Mouse (Mus musculus): ENCODE measurements around the gene Parp11. TPM values are rescaled to one million over a fixed set of nuclear protein-coding genes. Genes with fewer than 3 reads are reported as not detected.

The Parp11 gene
- polyA plus RNA-seq (2016; fragmentation: Nextera tagmentation; extraction: Ambion mirVana): 38.2 and 39.9 TPM in 2 replicates

DNA sequence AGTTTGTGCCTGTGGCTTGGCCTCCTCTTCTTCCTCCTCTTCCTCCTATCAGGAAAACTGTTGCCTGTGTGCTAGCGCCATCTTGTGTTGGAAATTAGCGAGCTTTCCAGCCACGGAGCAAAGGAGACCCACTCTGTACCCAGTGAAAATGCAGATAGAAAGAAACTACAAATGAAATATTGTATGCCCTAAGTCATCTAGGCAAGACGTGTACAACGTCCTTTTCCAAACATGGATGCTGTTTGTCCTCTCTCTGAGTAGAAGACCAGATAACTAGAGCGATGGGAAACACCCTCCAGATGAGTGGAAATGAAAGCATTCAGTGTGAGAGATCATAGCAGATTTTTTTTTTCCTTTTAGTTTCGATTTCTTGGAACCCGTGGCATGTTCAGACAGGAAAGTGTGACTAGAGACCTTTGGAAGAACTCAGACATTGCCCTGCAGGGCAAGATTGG lies at the start of gene Parp11:
TSS of gene Parp11 (plus strand) at position 405 of the 455 bp plus-strand sequence.
- WGBS: 18% methylated on average over 8 of the region's 8 CpGs
- H3K36me3 ChIP-seq: no peaks in the 10 kb centered on the region
- peak within 1 kb of the TSS; percentile 1; the same call in 1 of the 2 replicates for H3K4me2 ChIP-seq (replicated peaks)
- no peak for ATAC-seq (ENCODE audit: insufficient number of reproducible peaks, insufficient read depth, low FRiP score, low TSS enrichment)
- H3K9me3 ChIP-seq: no peaks in the 10 kb centered on the region
- no peak within 1 kb of the TSS for H3K27ac ChIP-seq
- H3K4me1 ChIP-seq: no peaks in the 10 kb centered on the region
- H3K9ac ChIP-seq: no peak within 1 kb of the TSS
- no peak within 1 kb of the TSS for H3K4me3 ChIP-seq
- H3K27me3 ChIP-seq: 0 out of 2 replicates have a peak, but pooled peaks cover 2% of the 10 kb centered on the region

DNA sequence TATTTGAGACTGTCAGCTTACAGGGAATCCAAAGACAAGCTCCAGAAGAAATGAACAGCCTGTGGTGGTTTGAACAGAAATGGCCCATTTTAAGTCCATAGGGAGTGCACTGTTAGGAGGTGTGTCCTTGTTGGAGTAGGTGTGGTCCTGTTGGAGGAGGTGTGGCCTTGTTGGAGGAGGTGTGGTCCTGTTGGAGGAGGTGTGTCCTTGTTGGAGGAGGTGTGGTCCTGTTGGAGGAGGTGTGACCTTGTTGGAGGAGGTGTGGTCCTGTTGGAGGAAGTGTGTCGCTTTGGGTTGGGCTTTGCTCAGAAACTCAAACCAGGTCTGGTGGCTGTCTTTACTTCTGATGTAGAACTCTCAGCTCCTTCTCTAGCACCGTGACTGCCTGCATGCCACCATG lies 48.6 kb upstream of the Parp11 start:
- no peak overlapping the region for H3K9ac ChIP-seq
- H3K9me3 ChIP-seq: no peaks in the 10 kb centered on the region
- no peaks in the 10 kb centered on the region for H3K27me3 ChIP-seq
- H3K4me2 ChIP-seq (replicated peaks): no peak overlapping the region
- ATAC-seq (ENCODE audit: insufficient number of reproducible peaks, insufficient read depth, low FRiP score, low TSS enrichment): no peak
- H3K4me1 ChIP-seq: peaks cover 6% of the 10 kb centered on the region; the same call in 1 of the 2 replicates
- WGBS: 34% methylated on average over 2 of the region's 2 CpGs
- no peaks in the 10 kb centered on the region for H3K36me3 ChIP-seq
- H3K27ac ChIP-seq: no peak overlapping the region
- H3K4me3 ChIP-seq: no peak overlapping the region

DNA sequence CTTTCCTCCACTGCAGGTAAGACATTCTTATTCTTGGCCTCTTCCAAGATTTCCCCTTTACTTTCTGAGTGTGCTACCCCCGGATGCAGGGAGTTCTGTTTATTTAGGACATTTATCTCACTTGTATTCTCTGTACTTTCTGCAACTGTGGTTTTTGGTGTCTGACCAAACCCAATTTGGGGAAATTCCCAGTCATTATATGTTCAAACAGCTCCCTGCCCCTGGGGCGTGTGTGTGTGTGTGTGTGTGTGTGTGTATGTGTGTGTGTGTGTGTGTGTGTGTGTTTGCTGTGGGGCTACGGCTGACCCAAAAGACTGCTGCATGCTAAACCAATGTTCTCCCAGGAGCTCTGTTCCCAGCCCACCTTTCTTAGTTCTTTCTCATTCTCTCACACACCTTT lies 45.2 kb upstream of the Parp11 start:
- 67% methylated on average over 3 of the region's 3 CpGs for WGBS
- Histone ChIP-seq H3K9me3 (no peaks in the 10 kb centered on the region), H3K27ac (no peak overlapping the region), H3K4me2 (replicated peaks) (no peak overlapping the region), H3K36me3 (no peaks in the 10 kb centered on the region), H3K27me3 (no peaks in the 10 kb centered on the region), H3K4me3 (no peak overlapping the region), H3K4me1 (peaks cover 3% of the 10 kb centered on the region; the same call in 1 of the 2 replicates), H3K9ac (no peak overlapping the region)
- no peak for ATAC-seq (ENCODE audit: insufficient number of reproducible peaks, insufficient read depth, low FRiP score, low TSS enrichment)

DNA sequence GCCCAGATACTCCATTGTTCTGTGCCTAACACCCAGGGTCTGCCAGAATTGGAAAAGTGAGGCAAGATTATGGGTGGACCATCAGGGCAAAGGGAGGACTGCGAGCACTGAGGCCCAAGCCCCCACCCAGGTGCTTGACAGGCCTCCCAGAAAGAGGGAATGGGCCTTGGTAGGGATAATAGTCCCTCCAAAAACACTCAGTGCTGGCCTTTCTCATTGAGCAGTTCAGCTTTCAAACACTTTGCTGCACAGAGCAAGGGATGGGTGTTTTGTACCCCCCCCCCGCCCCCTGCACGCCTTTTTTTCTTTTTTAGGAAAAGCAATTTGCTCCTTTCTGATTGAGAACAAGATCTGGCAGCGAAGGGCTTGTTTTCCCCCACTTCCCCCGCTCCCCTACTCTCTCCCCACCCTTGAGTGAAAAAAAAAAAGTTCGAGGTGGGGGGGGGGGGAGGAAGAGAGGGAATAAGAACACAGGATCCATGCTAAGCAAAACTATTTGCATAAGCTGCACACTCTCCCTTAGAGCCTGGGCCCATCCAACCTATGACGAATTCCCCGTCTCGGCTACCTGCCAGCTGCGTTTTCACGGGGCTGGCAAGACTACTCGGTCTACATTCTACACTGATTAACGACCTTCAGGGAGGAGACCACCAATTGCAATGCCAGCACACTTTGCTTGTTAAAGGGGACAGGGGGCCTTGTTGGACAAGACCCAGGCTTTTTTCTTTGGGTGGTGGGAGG lies 42.4 kb upstream of the Parp11 start:
- no peak overlapping the region for H3K9ac ChIP-seq
- H3K4me3 ChIP-seq: no peak overlapping the region
- no peaks in the 10 kb centered on the region for H3K36me3 ChIP-seq
- H3K27ac ChIP-seq: no peak overlapping the region
- no peak overlapping the region for H3K4me2 ChIP-seq (replicated peaks)
- ATAC-seq (ENCODE audit: insufficient number of reproducible peaks, insufficient read depth, low FRiP score, low TSS enrichment): no peak; the same call in 1 of the 2 replicates
- H3K4me1 ChIP-seq: peaks cover 3% of the 10 kb centered on the region; the same call in 1 of the 2 replicates
- H3K9me3 ChIP-seq: no peaks in the 10 kb centered on the region
- H3K27me3 ChIP-seq: no peaks in the 10 kb centered on the region
- WGBS: 59% methylated on average over 13 of the region's 13 CpGs

DNA sequence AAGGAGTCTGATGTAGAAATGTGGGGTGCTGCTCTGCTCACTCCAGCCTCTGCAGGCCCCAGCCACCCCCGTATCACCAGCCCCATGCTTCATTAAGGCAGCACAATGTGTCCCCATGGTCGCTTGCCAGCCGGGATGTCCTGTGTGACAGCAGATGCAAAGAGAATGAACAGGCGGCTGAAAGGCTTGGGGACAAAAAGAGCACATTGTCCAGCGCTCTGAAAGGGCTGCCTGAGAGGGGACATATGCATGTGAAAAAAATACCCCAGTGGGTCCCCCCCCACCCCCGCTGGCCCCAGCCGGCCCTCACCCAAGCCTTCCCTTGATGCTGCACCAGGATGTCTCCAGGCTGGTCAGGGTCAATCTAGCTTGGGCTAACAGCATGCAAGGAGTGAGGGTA lies 41.0 kb upstream of the Parp11 start:
- WGBS: 43% methylated on average over 7 of the region's 7 CpGs
- no peak for ATAC-seq (ENCODE audit: insufficient number of reproducible peaks, insufficient read depth, low FRiP score, low TSS enrichment)
- Histone ChIP-seq H3K9me3 (no peaks in the 10 kb centered on the region), H3K27ac (no peak overlapping the region), H3K4me1 (peaks cover 3% of the 10 kb centered on the region; the same call in 1 of the 2 replicates), H3K4me3 (no peak overlapping the region), H3K27me3 (no peaks in the 10 kb centered on the region), H3K36me3 (no peaks in the 10 kb centered on the region), H3K9ac (no peak overlapping the region), H3K4me2 (replicated peaks) (no peak overlapping the region)

DNA sequence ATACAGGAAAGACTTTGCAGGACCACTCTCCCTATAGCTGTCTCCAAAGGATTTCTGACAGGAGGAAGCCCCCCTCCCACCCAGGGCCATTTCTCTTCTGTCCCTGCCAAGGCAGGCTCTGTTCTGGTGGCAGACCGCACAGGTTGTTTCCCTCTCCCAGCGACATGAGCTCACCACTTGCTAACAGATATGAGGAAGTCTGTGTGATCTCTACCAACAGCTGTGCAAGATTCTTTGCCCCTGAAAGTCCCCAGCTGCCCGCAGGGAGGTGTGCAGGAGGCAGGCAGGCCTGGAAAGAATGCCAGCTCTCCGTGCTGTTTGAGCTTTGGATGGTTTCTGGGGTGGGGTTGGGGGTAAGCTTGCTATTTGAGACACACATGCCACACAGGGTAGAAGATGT lies 38.9 kb upstream of the Parp11 start:
- Histone ChIP-seq H3K9ac (no peak overlapping the region), H3K4me1 (peaks cover 3% of the 10 kb centered on the region; the same call in 1 of the 2 replicates), H3K27ac (no peak overlapping the region), H3K27me3 (no peaks in the 10 kb centered on the region), H3K4me2 (replicated peaks) (no peak overlapping the region), H3K36me3 (no peaks in the 10 kb centered on the region), H3K4me3 (no peak overlapping the region), H3K9me3 (no peaks in the 10 kb centered on the region)
- ATAC-seq (ENCODE audit: insufficient number of reproducible peaks, insufficient read depth, low FRiP score, low TSS enrichment): peak; percentile 56; the same call in 1 of the 2 replicates
- 32% methylated on average over 4 of the region's 4 CpGs for WGBS

DNA sequence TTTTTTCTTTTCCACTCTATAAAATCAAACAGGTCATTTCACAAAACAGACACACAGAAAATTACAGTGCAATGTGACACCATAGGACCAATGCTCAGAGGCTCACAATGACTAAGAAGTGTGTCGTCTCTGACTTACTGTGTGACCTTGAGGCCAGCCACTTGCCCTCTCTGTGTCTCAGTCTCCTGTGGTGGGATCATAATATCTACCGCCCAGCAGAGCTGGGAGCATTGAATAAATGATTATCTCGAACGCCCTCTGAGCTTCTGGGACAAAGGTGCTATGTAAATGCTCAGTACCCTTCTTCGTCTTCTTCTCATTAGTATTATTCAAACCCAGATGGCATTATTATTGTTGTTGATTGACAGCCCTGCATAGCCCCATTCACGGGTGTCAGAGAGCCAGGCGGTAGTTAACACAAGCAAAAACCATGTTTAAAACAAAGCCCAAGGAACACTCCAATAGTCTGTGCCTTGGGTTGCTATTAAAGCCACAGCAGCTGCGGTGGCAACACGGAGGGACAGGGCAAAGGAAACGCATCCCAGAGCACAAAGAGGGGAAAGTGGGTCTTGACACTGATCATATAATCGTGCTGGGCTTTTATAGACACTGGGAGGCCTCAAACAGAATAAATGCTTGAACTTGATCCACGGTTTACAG lies 29.0 kb upstream of the Parp11 start:
- no peak for ATAC-seq (ENCODE audit: insufficient number of reproducible peaks, insufficient read depth, low FRiP score, low TSS enrichment)
- no peak overlapping the region for H3K9ac ChIP-seq
- 67% methylated on average over 12 of the region's 12 CpGs for WGBS
- no peaks in the 10 kb centered on the region for H3K4me1 ChIP-seq
- no peak overlapping the region for H3K4me3 ChIP-seq
- H3K9me3 ChIP-seq: no peaks in the 10 kb centered on the region
- H3K36me3 ChIP-seq: no peaks in the 10 kb centered on the region
- H3K27ac ChIP-seq: no peak overlapping the region
- H3K4me2 ChIP-seq (replicated peaks): no peak overlapping the region
- H3K27me3 ChIP-seq: no peaks in the 10 kb centered on the region; the same call in 1 of the 2 replicates

DNA sequence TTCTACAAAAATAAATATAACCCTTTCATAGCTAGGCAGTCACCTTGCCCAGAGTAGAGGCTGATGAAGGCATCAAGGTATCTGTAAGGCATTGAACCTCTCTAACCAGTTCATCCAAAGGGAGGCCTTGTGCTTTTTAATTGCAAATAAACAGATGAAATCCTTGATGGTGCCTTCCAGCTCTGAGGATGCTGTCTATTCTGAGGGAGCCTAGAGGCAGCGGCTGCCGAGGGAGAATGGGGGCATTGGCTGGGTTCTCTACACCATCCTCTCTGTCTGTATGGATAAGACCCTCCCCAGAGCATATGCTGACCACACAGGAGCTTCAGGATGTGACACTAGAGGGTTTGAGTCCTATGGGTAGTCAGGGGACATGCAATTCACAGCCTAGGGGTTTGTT lies 28.3 kb upstream of the Parp11 start:
- Histone ChIP-seq H3K36me3 (no peaks in the 10 kb centered on the region), H3K9ac (no peak overlapping the region), H3K27ac (no peak overlapping the region), H3K4me1 (no peaks in the 10 kb centered on the region), H3K27me3 (no peaks in the 10 kb centered on the region; the same call in 1 of the 2 replicates), H3K4me3 (no peak overlapping the region), H3K4me2 (replicated peaks) (no peak overlapping the region), H3K9me3 (no peaks in the 10 kb centered on the region)
- ATAC-seq (ENCODE audit: insufficient number of reproducible peaks, insufficient read depth, low FRiP score, low TSS enrichment): no peak
- WGBS: 78% methylated on average over 2 of the region's 2 CpGs

DNA sequence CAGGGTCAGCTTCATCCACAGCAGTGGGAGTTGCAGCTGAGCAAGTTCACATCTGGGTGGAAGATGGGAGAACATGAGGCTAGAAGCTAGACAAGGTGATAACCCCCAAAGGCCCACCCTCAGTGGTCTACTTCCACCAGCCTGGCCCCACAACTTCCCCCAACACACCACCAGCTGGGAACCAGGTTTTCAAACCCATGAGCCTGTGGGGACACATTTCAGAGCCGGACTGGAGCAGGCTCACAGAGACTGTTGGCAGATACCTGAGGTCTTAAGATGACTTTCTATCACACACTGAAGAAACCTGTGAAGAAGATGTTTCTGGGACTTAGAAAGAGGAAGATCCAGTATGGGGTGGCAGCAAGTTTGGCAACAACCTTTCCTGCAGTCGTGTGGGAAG lies 26.5 kb upstream of the Parp11 start:
- no peak overlapping the region for H3K4me2 ChIP-seq (replicated peaks)
- no peak overlapping the region for H3K9ac ChIP-seq
- H3K9me3 ChIP-seq: no peaks in the 10 kb centered on the region
- H3K36me3 ChIP-seq: no peaks in the 10 kb centered on the region
- H3K4me3 ChIP-seq: no peak overlapping the region
- no peaks in the 10 kb centered on the region for H3K27me3 ChIP-seq
- WGBS: 62% methylated on average over 2 of the region's 2 CpGs
- no peak for ATAC-seq (ENCODE audit: insufficient number of reproducible peaks, insufficient read depth, low FRiP score, low TSS enrichment)
- no peak overlapping the region for H3K27ac ChIP-seq
- no peaks in the 10 kb centered on the region for H3K4me1 ChIP-seq

DNA sequence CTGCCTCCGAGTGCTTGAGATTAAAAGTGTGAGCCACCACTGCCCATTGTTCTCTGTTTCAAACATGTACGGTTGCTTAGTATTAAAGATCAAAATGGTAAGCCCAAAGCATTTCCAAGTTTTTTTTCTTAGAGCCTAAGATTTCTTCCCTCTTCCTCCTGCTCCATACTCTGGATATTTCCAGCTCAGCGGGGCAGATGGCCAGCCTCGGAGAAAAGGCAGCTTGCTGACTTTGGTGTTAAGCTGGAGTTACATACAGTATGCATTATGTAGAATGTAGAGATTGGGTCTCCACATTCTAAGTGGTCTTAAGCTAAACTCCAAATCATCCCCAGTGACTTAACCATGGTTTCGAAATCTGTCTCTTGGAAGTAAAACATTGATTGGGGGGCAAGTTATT lies 21.5 kb upstream of the Parp11 start:
- Histone ChIP-seq H3K36me3 (no peaks in the 10 kb centered on the region), H3K27me3 (no peaks in the 10 kb centered on the region), H3K4me1 (no peaks in the 10 kb centered on the region), H3K9me3 (no peaks in the 10 kb centered on the region), H3K4me2 (replicated peaks) (no peak overlapping the region), H3K4me3 (no peak overlapping the region), H3K9ac (no peak overlapping the region), H3K27ac (no peak overlapping the region)
- ATAC-seq (ENCODE audit: insufficient number of reproducible peaks, insufficient read depth, low FRiP score, low TSS enrichment): no peak
- WGBS: 86% methylated on average over 5 of the region's 5 CpGs

DNA sequence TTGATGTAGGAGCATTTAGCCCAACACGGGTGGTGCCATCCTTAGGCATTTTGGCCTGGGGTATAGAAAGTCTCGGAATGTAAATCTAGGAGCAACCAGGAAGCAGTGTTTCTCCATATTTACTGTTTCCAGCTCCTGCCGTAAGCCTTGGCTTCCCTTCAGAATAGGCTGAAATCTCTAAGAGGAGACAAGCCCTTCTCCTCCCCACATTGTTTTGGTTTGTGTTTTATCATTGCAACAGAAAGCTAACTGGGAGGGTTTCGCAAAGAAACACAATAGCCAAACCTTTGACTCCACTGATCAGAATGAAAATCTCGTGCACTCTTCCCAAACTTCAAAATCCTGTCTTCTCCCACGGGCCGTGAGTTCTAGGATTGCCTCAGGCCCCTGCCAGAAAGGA lies 15.9 kb upstream of the Parp11 start:
- 76% methylated on average over 7 of the region's 7 CpGs for WGBS
- no peak overlapping the region for H3K4me2 ChIP-seq (replicated peaks)

DNA sequence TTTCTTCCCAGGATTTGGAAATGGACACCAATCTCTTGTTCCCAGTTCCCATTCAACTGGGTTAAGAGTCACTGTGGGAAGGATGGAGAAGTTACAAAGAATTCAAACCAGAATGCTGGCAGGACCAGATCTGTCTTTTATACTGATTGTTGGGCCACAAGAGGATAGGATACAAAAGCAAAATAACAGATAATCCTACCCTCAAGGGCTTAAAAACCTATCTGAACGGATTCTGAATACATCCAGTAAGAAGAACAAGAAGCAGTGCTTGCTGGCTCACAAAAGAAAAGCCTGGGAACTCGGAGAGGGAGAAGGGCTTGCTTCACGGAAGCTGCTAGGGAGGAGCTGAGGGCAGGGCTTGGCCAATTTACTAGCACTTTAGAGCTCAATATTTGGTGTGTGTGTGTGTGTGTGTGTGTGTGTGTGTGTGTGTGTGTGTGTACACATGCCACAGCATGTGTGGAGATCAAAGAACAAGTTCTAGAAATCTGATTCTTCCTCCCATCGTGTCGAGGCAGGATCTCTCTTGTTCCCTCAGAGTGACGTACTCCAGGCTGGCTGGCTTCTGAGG lies 15.4 kb upstream of the Parp11 start:
- no peak overlapping the region for H3K4me2 ChIP-seq (replicated peaks)
- H3K9ac ChIP-seq: no peak overlapping the region
- H3K4me1 ChIP-seq: no peaks in the 10 kb centered on the region
- ATAC-seq (ENCODE audit: insufficient number of reproducible peaks, insufficient read depth, low FRiP score, low TSS enrichment): no peak
- no peak overlapping the region for H3K4me3 ChIP-seq
- no peaks in the 10 kb centered on the region for H3K27me3 ChIP-seq
- no peak overlapping the region for H3K27ac ChIP-seq
- whole genome bisulfite sequencing: 52% methylated on average over 6 of the region's 6 CpGs
- H3K9me3 ChIP-seq: no peaks in the 10 kb centered on the region
- H3K36me3 ChIP-seq: no peaks in the 10 kb centered on the region

More for the DNA sequence above, 15.9 kb upstream of the Parp11 start:
- Histone ChIP-seq H3K9ac (no peak overlapping the region), H3K4me3 (no peak overlapping the region), H3K27me3 (no peaks in the 10 kb centered on the region), H3K9me3 (no peaks in the 10 kb centered on the region), H3K27ac (no peak overlapping the region), H3K4me1 (no peaks in the 10 kb centered on the region), H3K36me3 (no peaks in the 10 kb centered on the region)
- no peak for ATAC-seq (ENCODE audit: insufficient number of reproducible peaks, insufficient read depth, low FRiP score, low TSS enrichment)

Measured in embryonic facial prominence, embryonic 12.5 days (tissue).